Mouse (Mus musculus) kidney, embryonic 15.5 days (tissue): ENCODE measurements around the gene Olfr1410. TPM values are rescaled to one million over a fixed set of nuclear protein-coding genes. Genes with fewer than 3 reads are reported as not detected.

ENCODE experiments used
- ATAC-seq: fragments of 200-750 bp; cut with Nextera tagmentation; replicated peaks from 2 replicates; pipeline ENCODE4 v1.8.0; 2017; ENCODE audit warnings: moderate TSS enrichment; ENCODE audit not compliant: low FRiP score
- H3K27ac ChIP-seq: fragments of 300-500 bp; sonication (generic); 2 replicates; pipeline ENCODE4 v1.5.1; 2015; ENCODE audit warnings: mild to moderate bottlenecking, inconsistent platforms
- H3K27me3 ChIP-seq: fragments of 300-500 bp; sonication (generic); 2 replicates; pipeline ENCODE4 v1.6.1; 2015; ENCODE audit warnings: inconsistent platforms
- H3K36me3 ChIP-seq: fragments of 300-500 bp; sonication (generic); 2 replicates; pipeline ENCODE4 v1.6.1; 2015; ENCODE audit warnings: inconsistent platforms
- H3K4me1 ChIP-seq: fragments of 300-500 bp; sonication (generic); 2 replicates; pipeline ENCODE4 v1.6.1; 2015; ENCODE audit warnings: inconsistent platforms
- H3K4me2 ChIP-seq: fragments of 300-500 bp; sonication (generic); 2 replicates; pipeline ENCODE4 v1.6.1; 2015; ENCODE audit warnings: moderate library complexity, mild to moderate bottlenecking, inconsistent platforms
- H3K4me3 ChIP-seq: fragments of 300-500 bp; sonication (generic); replicated peaks from 2 replicates; pipeline ENCODE4 v1.5.1; 2015; ENCODE audit warnings: mild to moderate bottlenecking, inconsistent platforms
- H3K9ac ChIP-seq: fragments of 300-500 bp; sonication (generic); 2 replicates; pipeline ENCODE4 v1.6.1; 2015; ENCODE audit warnings: mild to moderate bottlenecking, inconsistent platforms
- H3K9me3 ChIP-seq: fragments of 300-500 bp; sonication (generic); replicated peaks from 2 replicates; pipeline ENCODE4 v1.6.1; 2016; ENCODE audit warnings: inconsistent platforms
- WGBS: fragments of 180-500 bp; shearing (Covaris S2); methylation state at CpG from one replicate; pipeline ENCODE4 v1.1.7; 2015; ENCODE audit warnings: mixed read lengths; 5-methylcytosine and 5-hydroxymethylcytosine counted together
- polyA plus RNA-seq: library from polyadenylated mRNA; unstranded; fragments of >200 nt; fragmentation: Nextera tagmentation; extraction: Ambion mirVana; gene quantifications from 2 replicates; pipeline ENCODE4 v1.2.1, GENCODE M21; 2015

Olfr1410 gene
- polyA plus RNA-seq, 1 experiment from 2014 or later = not detected

- Histone ChIP-seq H3K4me2 (no peak overlapping the region), H3K4me1 (no peaks in the 10 kb centered on the region), H3K9ac (no peak overlapping the region), H3K27me3 (0 out of 2 replicates have a peak, but pooled peaks cover 6% of the 10 kb centered on the region), H3K4me3 (no peak overlapping the region), H3K27ac (no peak overlapping the region), H3K36me3 (no peaks in the 10 kb centered on the region), H3K9me3 (no peaks in the 10 kb centered on the region)
- ATAC-seq = no peak
- WGBS = 48% methylated on average over 5 of the region's 5 CpGs
Measured at GRCm38 (mm10) chr1:92659392-92659791, 53.8 kb downstream of the Olfr1410 start.

Other genes starting within 250 kb of the Olfr1410 start
- 303 and 309 TPM in 2 replicates for gene Ndufa10, start 131.9 kb upstream of the Olfr1410 start, polyA plus RNA-seq
- not detected in 2 replicates for gene Olfr1416, start 120.7 kb upstream of the Olfr1410 start, polyA plus RNA-seq
- gene Olfr1415, start 109.7 kb upstream of the Olfr1410 start, polyA plus RNA-seq = not detected in 2 replicates
- not detected in 2 replicates for gene Olfr1414, start 87.1 kb upstream of the Olfr1410 start, polyA plus RNA-seq
- not detected in 2 replicates for gene Olfr1413, start 34.5 kb upstream of the Olfr1410 start, polyA plus RNA-seq
- gene Olfr1412, start 20.0 kb upstream of the Olfr1410 start, polyA plus RNA-seq = not detected in 2 replicates
- not detected in 2 replicates for gene Olfr1411, start 11.4 kb upstream of the Olfr1410 start, polyA plus RNA-seq
- gene Olfr12, start 12.0 kb downstream of the Olfr1410 start, polyA plus RNA-seq = not detected in 2 replicates
- gene Cops9, start 36.2 kb downstream of the Olfr1410 start, polyA plus RNA-seq = 409 and 435 TPM in 2 replicates
- gene Otos, start 43.1 kb downstream of the Olfr1410 start, polyA plus RNA-seq = 0.33 and 0.39 TPM in 2 replicates
- gene Gpc1, start 225.9 kb downstream of the Olfr1410 start, polyA plus RNA-seq = 60.0 and 60.2 TPM in 2 replicates